Mouse (Mus musculus) erythroblast, adult 5-6 weeks (primary cell): ENCODE data around the gene Myo18a. TPM values are rescaled to one million over a fixed set of nuclear protein-coding genes. Genes with fewer than 3 reads are reported as not detected.

Experiments
- ATAC-seq: replicated peaks from 2 replicates; pipeline ENCODE4 v1.8.0; 2016; ENCODE audit warnings: moderate number of reproducible peaks, mild to moderate bottlenecking, moderate TSS enrichment, inconsistent platforms; ENCODE audit not compliant: poor library complexity, low FRiP score, severe bottlenecking
- total RNA-seq, 2 experiments: library from RNA; stranded (forward) in 1 of 2; stranded (reverse) in 1 of 2; fragments of 150-400 nt in 1 of 2; fragments of 200-764, 138-1000 nt in 1 of 2; gene quantifications; 2 replicates each; pipeline versions ENCODE4 v1.2.3 to v1.2.4; 2015 to 2017; ENCODE audit warnings: low replicate concordance in 2 of 2

Gene Myo18a
- total RNA-seq, 2 experiments from 2014 or later, result 14.6 to 17.5 TPM

- ATAC-seq, result no peak
Observed at GRCm38 (mm10) chr11:77791752-77792565, 28.9 kb downstream of the Myo18a start.

- ATAC-seq, result no peak
Observed at GRCm38 (mm10) chr11:77792566-77792909, 29.5 kb downstream of the Myo18a start.

- peak; percentile 96 for ATAC-seq
Observed at GRCm38 (mm10) chr11:77793238-77793930, 30.3 kb downstream of the Myo18a start.

DNA sequence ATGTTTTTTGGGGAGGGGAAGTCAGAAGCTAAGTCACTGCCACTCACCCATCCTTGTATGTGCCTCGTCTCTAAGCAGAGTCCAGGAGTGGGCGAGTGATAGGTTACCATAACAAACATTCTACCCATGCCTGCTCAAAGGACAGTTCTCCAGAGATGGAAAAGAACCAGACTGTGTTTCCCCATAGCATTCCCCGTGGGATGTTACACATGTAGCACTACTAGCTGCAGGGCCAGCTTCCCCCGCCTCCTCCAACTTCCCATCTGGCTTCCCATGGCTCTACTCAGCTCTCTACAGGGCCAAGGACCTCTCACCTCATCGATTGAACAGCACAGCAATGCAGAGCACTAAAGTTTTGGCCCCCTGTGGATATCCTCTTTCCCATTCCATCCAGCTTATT is 32.2 kb downstream of the Myo18a start:
- no peak for ATAC-seq

DNA sequence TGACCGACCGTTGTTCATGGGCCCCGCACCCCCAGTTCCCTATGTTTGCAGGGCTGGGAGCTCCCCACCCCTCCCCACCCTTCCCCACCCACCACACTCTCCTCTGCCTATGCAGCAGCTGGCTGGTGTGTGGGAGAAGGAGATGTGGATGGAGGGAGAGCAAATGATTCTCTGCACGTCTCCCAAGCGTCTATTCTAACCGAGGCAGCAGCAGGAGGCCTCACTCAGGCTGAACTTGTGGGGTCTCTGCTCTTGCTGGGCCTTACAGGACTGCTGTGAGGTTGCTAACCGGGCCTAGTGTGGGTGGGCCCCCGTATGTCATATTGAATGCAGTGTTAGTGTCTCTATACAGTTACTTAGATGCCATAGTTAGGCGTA is 37.4 kb downstream of the Myo18a start:
- no peak for ATAC-seq

DNA sequence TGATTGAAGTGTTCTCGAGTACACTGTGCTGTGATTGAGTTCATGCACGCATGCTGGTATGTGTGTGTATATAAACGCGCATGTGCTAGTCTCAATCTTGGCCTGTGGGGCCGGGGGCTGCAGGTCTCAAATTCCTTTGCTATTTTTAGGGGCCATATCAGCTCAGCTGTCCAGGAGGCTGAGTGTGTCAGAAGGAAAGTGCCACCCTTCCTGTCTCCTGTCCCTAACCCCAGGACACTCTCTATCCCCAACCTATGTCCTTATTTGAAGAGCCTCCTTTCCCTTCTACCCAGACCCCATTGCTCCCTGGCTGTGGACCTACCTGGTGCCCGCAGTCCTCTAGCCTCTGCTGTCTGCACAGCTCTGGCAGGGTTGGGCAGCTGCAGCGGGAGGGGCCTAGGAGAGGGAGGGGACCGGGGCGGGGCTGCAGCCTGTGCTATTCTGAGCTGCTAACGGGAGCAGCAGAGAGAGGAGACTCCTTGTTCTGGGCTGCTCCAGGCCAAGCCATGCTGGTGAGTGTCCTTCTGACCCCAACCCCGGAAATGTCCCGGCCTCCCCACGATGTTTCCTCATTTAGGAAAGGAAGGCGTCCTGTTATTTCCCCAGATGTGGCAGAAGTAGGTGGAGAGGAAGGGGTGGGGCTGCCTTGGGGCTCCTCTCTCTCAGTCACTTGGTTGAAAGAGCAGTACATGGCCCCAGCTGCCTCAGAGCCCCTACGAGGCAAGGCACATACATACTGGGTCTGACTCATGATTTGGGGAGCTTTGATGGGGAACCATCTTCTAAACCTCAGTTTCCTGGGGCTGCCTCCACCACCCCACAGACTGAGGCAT is 38.0 kb downstream of the Myo18a start:
- ATAC-seq, result peak; percentile 89

GRCm38 (mm10) chr11:77802341-77802865 is 39.4 kb downstream of the Myo18a start:
- ATAC-seq, result peak; percentile 54

- no peak for ATAC-seq
Observed at GRCm38 (mm10) chr11:77806218-77806617, 43.2 kb downstream of the Myo18a start.

DNA sequence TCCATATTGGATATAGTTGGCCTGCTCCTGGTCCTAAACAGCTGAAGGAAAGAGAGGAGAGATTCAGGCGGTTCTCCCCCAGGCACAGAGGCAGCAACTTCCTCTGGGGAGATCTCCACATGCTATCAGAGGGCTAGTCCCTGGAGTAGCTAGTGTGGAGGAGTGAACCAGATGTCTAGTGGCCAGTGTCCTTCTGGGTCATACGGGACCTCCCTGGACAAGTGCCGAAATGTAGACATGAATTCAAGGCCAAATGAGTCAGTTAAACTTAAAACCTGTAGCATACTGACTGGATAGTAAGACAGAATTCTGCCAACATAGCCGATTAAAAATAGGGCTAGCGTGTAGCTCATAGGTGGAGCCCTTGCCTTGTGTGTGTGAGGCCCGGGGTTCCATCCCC is 43.8 kb downstream of the Myo18a start:
- ATAC-seq, result no peak

GRCm38 (mm10) chr11:77808051-77808465 is 45.0 kb downstream of the Myo18a start:
- ATAC-seq, result no peak

GRCm38 (mm10) chr11:77809215-77809614 is 46.2 kb downstream of the Myo18a start:
- no peak for ATAC-seq

- no peak for ATAC-seq
Observed at GRCm38 (mm10) chr11:77810018-77810417, 47.0 kb downstream of the Myo18a start.

DNA sequence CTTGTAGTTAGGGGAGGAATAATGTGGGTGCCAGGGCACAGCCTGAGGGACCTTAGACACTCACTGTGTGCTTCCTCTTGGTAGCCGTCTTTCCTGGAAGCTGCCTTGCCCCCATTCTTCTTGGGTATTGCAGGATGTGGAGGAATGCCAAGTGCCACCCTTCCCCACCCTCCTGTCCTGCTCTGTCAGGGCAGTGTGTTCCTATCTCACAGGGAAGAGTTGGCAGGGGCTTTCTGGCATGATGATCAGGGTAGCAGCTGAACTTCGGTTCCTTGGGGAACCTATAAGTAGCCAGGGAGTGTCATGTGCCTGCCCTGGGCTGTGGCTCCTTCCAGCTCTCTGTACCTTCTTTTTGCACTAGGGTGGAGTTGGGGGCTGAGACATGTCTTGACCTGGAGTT is 50.9 kb downstream of the Myo18a start:
- no peak for ATAC-seq

- ATAC-seq, result peak; percentile 59
Observed at GRCm38 (mm10) chr11:77816003-77816402, 53.0 kb downstream of the Myo18a start.

DNA sequence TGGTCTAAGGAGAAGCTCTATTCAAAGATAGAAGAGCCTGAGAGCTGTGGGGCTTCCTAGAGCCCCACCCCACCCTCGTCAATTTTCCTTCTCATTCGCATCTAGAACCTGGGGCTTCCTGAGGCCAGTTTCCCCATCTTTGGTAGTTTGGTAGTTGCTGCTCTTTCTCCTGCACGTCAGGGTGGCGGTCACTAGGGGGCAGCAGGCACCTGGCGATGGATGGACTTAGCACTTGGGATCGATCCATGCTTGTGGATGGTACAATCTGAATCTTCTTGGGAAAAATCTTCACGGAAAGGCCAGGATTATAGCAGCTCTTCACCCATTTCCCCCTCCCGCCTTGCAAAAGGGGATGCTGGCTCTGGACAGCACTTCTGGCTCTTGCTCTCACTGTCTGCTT is 58.6 kb downstream of the Myo18a start:
- peak; percentile 59; the same call in 1 of the 2 replicates for ATAC-seq

DNA sequence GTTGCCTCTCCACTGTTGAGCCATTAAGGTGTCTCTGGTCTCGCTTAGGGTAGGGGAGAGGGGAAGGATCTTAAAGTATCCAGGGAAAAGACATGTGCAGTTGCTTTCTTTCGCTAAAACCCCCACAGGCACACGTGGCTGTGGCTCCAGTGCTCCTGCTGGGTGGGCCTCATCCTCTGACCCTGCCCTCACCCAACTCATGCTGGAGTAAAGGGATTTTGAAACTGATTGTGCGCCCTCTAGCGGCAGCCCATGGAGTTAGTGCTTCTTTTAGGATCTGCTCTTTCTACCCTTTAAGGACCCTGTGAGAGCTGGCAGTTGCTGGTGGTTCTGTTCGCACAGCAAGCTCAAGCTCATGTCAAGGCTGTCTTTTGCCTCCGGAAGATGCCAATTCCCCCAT is 59.7 kb downstream of the Myo18a start:
- ATAC-seq, result peak; percentile 35; the same call in 1 of the 2 replicates

DNA sequence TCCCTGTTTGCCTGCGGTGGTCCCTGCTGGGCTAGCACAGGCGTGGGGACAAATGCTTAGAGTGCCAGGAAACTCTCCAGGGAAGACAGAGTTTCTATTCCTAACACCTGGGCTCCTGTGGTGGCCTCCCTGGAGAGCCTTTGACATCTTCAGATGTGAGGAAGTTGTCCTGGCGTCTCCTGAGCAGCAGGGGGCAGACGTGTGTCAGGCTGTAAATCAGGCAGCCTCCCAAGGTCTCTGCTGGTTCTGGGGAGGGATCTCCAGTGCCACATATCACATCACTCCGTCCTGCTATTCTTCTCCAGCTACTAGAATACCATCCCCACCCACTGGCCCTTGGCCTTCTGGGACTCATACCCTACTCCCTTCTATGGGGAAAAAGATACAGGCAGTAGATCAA is 62.8 kb downstream of the Myo18a start:
- ATAC-seq, result no peak

DNA sequence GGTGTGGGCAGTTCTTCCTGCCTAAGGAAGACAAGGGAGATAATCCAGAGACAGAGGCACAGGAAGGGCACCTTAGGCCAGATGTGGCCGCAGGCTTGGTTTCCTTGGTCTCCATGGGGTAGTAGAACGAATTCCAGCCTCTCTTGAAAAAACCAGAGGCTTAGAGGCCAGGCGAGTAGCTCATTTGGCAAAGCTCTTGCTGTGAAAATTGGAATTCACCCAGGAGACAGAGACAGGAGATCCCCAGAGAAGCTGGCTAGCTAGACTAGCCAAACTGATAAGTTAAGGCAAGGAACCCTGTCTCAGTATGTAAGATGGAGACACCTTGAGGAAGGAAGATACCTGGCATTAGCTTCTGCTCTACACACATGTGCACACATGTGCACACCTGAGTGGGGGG is 63.3 kb downstream of the Myo18a start:
- no peak for ATAC-seq

DNA sequence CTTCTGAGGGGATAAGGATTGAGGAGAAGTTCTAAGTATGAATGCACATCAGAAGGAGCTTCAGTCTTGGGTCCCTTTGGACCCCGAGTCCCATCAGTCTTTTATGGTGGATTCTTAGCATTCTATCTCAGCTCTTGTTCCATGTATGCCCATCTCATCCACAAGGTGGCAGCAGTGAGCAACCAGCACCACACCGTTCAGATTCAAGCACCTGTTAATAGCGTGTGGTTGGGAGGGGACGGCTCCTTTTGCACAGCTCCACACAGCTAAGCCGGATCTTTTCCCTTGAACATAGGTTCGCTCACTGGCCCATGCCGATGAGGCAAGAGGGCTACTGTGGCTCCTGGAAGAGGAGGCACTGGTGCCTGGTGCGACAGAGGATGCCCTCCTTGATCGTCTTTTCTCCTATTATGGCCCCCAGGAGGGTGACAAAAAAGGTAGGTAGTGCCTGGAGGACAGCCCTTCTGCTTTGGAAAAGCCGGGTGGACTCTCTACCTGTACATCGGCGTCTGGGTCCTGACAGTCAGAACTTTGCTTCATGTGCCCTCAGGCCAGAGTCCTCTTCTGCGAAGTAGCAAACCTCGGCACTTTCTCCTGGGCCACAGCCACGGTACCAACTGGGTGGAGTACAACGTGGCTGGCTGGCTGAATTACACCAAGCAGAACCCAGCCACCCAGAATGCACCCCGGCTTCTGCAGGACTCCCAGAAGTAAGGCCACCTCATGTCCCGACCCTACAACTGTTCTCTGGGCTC is 64.4 kb downstream of the Myo18a start:
- peak; percentile 56 for ATAC-seq

- ATAC-seq, result no peak
Observed at GRCm38 (mm10) chr11:77828163-77828562, 65.1 kb downstream of the Myo18a start.
